Mouse (Mus musculus): Measurements from ENCODE around the gene Rab11b. TPM values are rescaled to one million over a fixed set of nuclear protein-coding genes. Genes with fewer than 3 reads are reported as not detected.
"Not testable (repeated sequence)": the region's sequence is repeated elsewhere in the genome, so short reads cannot be mapped to it uniquely, and the experiment has no call there.

Gene Rab11b
- total RNA-seq, 2 experiments from 2014 or later = 231 to 299 TPM

DNA sequence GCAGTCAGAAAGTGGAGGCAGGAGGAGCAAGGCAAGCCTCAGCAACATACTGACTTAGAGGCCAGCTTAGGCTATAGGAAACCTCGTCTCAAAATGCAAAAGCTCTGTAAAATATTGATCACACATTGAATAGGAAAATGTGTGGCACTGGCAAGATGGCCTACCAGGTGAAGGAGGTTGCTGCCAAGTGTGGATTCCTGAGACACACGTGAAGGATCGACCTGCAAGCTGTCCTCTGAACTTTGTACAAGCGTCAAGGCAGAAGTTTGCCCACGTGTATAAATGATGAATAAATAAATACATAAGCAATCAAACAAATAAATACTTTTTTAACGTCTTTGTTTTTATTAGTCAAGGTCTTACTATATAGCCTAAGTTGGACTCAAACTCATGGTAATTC, 13.1 kb upstream of the Rab11b start:
- no peak for DNase-seq

DNA sequence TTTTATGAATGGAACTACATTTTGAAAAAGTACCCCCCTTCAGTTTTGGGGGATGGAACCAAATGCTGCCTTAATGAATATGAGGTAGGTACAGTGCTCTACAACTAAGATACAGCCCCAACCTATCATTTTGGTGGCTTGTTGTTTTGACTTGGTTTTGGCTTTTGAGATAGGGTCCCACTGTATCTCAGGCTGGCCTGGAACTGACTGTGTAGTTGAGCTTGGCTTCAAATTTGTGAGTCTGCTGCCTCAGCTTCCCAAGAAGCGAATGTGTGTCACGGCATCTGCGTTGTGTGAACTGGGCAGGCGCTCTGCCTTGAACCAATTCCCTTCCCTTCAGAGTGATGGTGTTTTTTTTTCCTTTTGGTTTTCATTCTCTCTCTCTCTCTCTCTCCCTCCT, 11.3 kb upstream of the Rab11b start:
- DNase-seq = no peak

GRCm38 (mm10) chr17:33766389-33766788, 6.1 kb upstream of the Rab11b start:
- no peak for DNase-seq

GRCm38 (mm10) chr17:33759767-33760254, 519 bp downstream of the Rab11b start:
- DNase-seq = peak; percentile 98 to 100

DNA sequence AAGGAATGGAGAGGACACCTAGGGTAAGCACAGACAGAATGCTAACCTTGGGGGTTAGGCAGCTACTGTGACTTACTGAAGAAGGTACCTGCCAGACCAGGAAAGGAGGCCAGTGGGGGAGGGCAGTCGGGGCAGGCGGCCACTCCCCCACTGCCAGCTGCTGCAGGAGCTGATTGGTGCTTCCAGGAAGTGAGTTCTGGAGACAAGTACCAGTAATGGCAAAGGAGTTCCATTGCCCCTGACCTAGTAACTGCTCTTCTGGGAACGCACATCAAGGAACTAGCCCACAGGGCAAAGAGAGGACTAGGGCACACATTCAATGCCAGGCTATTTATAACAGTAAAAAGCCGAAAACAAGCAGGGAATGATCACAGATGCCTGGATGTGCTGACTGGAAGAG, 3.1 kb downstream of the Rab11b start:
- peak; percentile 63 to 75 for DNase-seq

- DNase-seq = peak; percentile 20 to 52
Observed at GRCm38 (mm10) chr17:33756108-33756790, 4.1 kb downstream of the Rab11b start.

DNA sequence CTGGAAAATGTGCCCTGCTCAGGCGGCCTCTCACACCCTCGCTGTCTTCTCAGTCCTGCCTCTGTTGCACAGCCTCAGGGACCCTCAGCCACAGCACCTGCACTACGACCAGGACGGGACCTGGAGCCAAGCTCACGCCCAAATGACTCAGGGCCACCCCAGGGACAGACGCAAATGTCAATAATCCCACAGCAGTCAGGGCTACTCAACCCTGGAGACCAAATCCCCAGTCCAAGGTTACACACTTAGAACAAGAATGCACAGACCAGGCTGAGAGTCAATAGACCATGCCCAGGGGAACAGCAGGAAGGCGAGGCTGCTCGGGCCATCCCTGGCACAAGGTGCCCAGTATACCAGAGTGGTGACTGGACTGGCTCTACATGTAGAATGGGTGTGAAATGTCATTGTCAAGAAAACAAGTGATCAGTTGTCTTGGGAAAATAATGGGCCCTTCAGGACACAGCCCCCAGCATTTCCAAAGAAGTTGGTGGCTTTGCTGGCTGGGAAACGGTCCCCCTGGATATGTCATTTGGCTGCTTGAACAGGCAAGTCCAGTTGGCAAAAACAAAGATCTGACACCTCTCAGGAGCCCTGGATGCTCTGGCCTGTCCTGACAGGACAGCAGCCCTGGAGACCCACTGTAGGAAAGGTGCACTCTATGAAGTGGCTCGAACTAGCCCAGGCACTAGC, 4.8 kb downstream of the Rab11b start:
- peak; percentile 77 to 82 for DNase-seq

DNA sequence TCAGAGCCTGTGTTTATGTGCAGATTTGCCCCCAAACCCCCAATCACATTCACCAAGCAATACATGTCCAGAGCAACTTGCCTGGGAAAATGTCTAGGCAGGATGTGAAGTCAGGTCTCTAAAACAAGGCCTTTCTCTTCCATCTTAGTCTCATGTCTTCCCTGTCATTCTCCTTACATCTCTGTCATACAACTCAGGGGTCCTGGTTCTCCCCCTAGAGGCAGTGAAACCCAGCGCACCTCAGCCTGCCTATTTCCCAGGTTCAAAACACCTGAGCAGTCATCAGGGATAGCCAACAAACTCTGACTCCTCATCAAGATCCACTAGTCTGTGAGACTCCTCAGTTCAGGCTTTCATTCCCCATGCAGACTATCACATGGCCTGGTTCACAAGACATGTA, 5.7 kb downstream of the Rab11b start:
- no peak for DNase-seq

GRCm38 (mm10) chr17:33752297-33752696, 8.0 kb downstream of the Rab11b start:
- DNase-seq = no peak

GRCm38 (mm10) chr17:33751181-33751580, 9.1 kb downstream of the Rab11b start:
- no peak for DNase-seq

DNA sequence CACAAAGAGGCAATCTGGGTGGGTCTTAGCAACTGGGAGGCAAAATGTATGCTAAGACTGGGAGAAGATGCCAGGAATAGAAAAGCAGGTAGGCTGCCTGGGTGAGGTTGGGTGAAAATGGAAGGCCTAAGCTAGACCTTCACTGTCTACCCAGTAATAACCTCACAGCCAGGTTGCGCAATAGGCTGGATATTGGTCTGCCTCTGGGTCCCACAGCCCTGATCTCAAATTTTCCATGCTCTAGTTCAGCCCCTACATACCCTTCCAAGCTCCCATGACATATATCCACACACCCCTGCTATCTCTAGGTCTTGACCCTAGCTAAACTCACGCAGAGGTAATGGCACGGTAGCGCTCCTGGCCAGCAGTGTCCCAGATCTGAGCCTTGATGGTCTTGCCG, 10.9 kb downstream of the Rab11b start:
- DNase-seq = peak; percentile 54 to 55

- peak; percentile 36 to 56 for DNase-seq
Observed at GRCm38 (mm10) chr17:33746011-33746410, 14.3 kb downstream of the Rab11b start.

- no peak for DNase-seq
Observed at GRCm38 (mm10) chr17:33744686-33745384, 15.5 kb downstream of the Rab11b start.

GRCm38 (mm10) chr17:33742420-33742819, 17.9 kb downstream of the Rab11b start:
- DNase-seq = no peak

GRCm38 (mm10) chr17:33733526-33733925, 26.8 kb downstream of the Rab11b start:
- not testable (repeated sequence) for DNase-seq

DNA sequence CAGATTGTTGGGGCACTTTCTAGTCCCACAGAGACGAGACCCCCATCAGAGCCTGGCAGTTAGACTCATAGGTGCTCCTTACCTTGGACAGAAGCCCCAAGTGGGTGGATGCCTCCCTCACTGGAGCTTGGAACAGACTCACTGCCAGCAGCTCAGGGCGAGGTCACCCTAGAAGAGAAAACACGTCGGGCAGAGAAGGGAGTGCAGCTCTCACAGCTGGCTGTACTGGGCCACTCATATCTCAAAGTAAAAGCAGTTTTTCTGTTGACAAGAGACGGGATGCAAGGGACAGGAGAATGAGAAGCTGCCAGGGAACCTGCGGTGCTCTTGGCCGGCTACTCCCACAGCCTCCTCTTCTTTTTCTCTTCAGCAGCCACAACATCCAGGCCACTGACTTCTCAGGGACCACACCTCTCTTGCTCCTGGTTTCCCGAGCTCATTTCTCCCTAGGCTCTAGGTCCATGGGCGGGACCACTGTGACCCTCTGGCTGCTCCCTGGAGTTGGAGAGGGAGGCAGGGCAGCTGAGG, 27.7 kb downstream of the Rab11b start:
- not testable (repeated sequence) for DNase-seq

DNA sequence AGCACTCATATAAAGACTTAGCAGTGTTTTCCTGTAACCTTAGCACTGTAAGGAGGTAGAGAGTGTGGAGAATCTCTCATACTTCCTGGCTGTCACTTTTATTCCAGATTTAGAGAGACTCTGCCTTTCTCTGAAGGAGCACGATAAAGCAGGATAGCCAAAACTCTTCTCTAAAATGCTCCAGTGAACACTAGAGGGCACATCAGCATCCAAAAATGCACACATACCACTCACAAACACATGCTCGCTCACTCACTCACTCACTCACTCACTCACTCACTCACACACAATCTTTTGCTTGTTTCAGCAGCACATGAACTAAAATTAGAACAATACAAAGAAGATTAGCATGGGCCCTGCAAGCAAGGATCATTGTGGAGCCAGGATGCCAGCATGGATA, 31.1 kb downstream of the Rab11b start:
- no peak for DNase-seq

GRCm38 (mm10) chr17:33728396-33728795, 31.9 kb downstream of the Rab11b start:
- no peak for DNase-seq

DNA sequence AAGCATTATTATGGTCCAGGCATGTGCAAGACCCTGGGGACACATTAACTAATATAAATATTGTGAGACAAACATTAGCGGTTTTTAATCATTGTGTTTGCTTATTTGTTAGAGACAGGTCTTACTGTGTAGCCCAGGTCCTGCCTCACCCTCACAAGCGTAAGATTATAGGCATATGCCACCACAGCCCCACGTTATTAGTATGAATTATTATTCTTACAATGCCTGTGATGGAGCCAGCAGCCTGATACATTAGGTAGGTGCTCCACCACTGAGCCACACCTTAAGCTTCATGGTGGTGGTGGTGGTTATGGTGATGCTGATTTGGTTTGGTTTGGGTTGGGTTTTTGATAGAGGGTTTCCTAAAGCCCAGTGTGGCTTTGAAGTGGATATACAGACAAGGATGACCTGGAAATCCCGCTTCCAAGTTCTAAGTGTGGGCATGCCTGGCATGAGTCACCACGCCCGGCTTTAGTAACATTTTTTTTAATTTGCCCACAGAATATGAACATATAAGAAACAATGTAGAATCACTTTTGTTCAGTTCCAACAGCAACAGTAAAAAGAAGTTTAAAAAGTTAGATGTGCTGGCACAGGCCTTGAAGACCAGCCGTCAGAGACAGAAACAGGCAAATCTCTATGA, 40.5 kb downstream of the Rab11b start:
- DNase-seq = no peak

DNA sequence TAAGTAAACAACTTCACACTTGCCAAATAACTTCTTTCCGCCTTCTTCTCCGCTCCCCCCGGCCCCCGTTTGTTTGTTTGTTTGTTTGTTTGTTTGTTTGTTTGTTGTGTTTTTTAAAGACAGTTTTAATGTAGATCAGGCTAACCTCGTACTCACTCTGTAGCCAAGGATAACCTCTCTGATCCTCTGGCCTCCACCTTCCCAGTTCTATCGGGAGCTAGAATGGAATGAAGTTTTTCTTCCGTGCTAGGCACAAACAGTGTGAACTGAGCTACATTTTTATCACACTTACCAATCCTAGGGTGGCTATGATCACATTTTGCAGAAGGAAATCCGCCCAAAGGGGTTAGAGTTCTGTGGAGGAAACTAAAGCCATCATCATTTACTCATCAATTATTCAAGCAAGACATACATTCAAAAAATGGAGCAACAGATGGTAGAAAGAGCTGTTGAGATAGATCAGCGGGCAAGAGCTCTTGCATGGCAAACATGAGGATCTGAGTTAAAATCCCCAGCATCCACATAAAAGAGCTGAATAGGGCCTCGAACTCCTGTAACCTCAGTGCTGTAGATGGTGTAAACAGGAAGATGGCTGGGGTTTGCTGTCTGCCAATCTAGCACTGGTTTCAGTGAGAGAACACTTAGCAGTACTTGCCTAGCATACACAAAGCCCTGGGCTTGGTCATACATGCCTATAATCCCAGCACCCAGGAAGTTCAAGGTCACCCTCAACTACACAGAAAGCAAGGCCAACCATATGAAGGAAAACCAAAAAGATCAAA, 41.2 kb downstream of the Rab11b start:
- DNase-seq = no peak

- peak; percentile 98 for DNase-seq
Observed at GRCm38 (mm10) chr17:33718384-33718881, 41.9 kb downstream of the Rab11b start, which contains the start of gene March2. TSS of gene March2 (minus strand) at chr17:33718670.
